Mouse (Mus musculus) cerebellum, adult 9-10 months (tissue): ENCODE measurements at regions not wholly inside any gene's neighbourhood (a gene's known extent, or its start where the extent isn't known, plus 50 kb on each side); places are given as distances from the start of the nearest gene placed in this dataset.
"Not testable (repeated sequence)": the region's sequence is repeated elsewhere in the genome, so short reads cannot be mapped to it uniquely, and the experiment has no call there.

ENCODE experiments used
- DNase-seq: peaks from one replicate; pipeline ENCODE4 v3.0.0; 2022

GRCm38 (mm10) chr10:8136662-8137061 is 180.6 kb upstream of the Tab2 start:
- DNase-seq = no peak

GRCm38 (mm10) chr10:8135272-8135671 is 179.2 kb upstream of the Tab2 start:
- no peak for DNase-seq

GRCm38 (mm10) chr10:8134398-8134797 is 178.4 kb upstream of the Tab2 start:
- DNase-seq = no peak

- no peak for DNase-seq
Measured at GRCm38 (mm10) chr10:8133451-8133952, 177.5 kb upstream of the Tab2 start.

GRCm38 (mm10) chr10:8132795-8133194 is 176.8 kb upstream of the Tab2 start:
- no peak for DNase-seq

- no peak for DNase-seq
Measured at GRCm38 (mm10) chr10:8130472-8131241, 174.6 kb upstream of the Tab2 start.

- no peak for DNase-seq
Measured at GRCm38 (mm10) chr10:8130057-8130456, 174.0 kb upstream of the Tab2 start.

GRCm38 (mm10) chr10:8124124-8124523 is 168.1 kb upstream of the Tab2 start:
- DNase-seq = no peak

- no peak for DNase-seq
Measured at GRCm38 (mm10) chr10:8121895-8122294, 165.9 kb upstream of the Tab2 start.

- DNase-seq = no peak
Measured at GRCm38 (mm10) chr10:8116821-8117220, 160.8 kb upstream of the Tab2 start.

GRCm38 (mm10) chr10:8114932-8115331 is 158.9 kb upstream of the Tab2 start:
- DNase-seq = not testable (repeated sequence)

GRCm38 (mm10) chr10:8114530-8114929 is 158.5 kb upstream of the Tab2 start:
- DNase-seq = no peak

- DNase-seq = no peak
Measured at GRCm38 (mm10) chr10:8100489-8100888, 144.5 kb upstream of the Tab2 start.

GRCm38 (mm10) chr10:8095924-8096323 is 139.9 kb upstream of the Tab2 start:
- DNase-seq = no peak

- no peak for DNase-seq
Measured at GRCm38 (mm10) chr10:8095206-8095605, 139.2 kb upstream of the Tab2 start.

- no peak for DNase-seq
Measured at GRCm38 (mm10) chr10:8091871-8092552, 136.0 kb upstream of the Tab2 start.

GRCm38 (mm10) chr10:8089296-8089695 is 133.3 kb upstream of the Tab2 start:
- no peak for DNase-seq

GRCm38 (mm10) chr10:8088737-8089136 is 132.7 kb upstream of the Tab2 start:
- DNase-seq = no peak

GRCm38 (mm10) chr10:8088321-8088720 is 132.3 kb upstream of the Tab2 start:
- DNase-seq = no peak

- no peak for DNase-seq
Measured at GRCm38 (mm10) chr10:8087106-8087505, 131.1 kb upstream of the Tab2 start.

- no peak for DNase-seq
Measured at GRCm38 (mm10) chr10:8086442-8086841, 130.4 kb upstream of the Tab2 start.

- no peak for DNase-seq
Measured at GRCm38 (mm10) chr10:8077904-8078811, 122.1 kb upstream of the Tab2 start.

GRCm38 (mm10) chr10:8072463-8072862 is 116.4 kb upstream of the Tab2 start:
- DNase-seq = no peak
